Mouse (Mus musculus) gastrocnemius, adult 18-20 months (tissue): ENCODE measurements around the gene Tmem243. TPM values are rescaled to one million over a fixed set of nuclear protein-coding genes. Genes with fewer than 3 reads are reported as not detected.

Experiments
- DNase-seq: peaks from one replicate; pipeline ENCODE4 v3.0.0; 2021; ENCODE audit warnings: low spot score
- long read RNA-seq, 2 experiments: library from polyadenylated mRNA; stranded (forward); transcript quantifications; one replicate each; pipeline ENCODE4 v2.0.0; 2021
- total RNA-seq, 2 experiments: library from RNA; stranded (reverse); gene quantifications; 2 replicates each; pipeline ENCODE4 v1.2.3; 2021

Gene Tmem243
- 10 to 100 TPM in 1 of 2 experiments, 1 to 10 TPM in 1; 9.7 to 11.0 TPM for total RNA-seq
- long read RNA-seq, experiment 1, full-length matches to known transcripts, result 22 of 26 reads
- long read RNA-seq, experiment 1, partial matches to known transcripts, result 2 of 26 reads
- long read RNA-seq, experiment 1, other reads (novel, unspliced or antisense), result 2 of 26 reads
- long read RNA-seq, experiment 2, full-length matches to known transcripts, result 14 of 20 reads
- long read RNA-seq, experiment 2, partial matches to known transcripts, result 2 of 20 reads
- long read RNA-seq, experiment 2, other reads (novel, unspliced or antisense), result 4 of 20 reads

DNA sequence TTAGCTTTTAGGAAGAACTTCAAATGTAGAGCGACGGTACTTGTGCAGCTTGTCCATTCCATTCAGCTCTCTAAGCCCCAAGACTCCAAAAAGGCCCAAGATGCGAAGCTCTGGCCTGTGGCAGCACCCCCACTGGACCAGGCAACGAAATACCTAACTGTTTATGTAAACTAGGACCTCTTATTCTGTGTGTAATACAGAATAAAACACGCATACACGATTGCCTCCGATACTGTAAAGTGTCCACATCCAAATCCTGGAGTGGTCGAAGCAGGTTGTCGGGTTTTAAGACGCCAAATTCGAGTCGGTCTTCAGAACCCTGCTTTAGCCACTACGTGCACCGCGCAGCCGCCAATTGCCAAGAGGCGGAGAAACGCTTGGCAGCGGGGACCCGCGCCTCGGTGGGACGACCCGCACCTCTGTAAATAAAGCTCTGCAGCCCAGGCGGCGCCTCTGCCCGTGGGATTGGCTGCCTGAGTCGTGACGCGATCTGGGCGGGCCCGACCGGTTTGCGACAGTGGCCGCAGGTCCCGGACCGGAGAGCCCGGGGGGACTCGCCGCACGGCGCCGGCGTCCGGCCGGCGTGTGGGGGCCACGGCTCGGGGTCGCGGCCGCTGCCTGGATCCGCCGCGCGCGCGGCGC lies at the start of gene Tmem243:
Gene Tmem243 (plus strand): TSS at position 462 of the 642 bp plus-strand sequence.
- peak; percentile 93 for DNase-seq

DNA sequence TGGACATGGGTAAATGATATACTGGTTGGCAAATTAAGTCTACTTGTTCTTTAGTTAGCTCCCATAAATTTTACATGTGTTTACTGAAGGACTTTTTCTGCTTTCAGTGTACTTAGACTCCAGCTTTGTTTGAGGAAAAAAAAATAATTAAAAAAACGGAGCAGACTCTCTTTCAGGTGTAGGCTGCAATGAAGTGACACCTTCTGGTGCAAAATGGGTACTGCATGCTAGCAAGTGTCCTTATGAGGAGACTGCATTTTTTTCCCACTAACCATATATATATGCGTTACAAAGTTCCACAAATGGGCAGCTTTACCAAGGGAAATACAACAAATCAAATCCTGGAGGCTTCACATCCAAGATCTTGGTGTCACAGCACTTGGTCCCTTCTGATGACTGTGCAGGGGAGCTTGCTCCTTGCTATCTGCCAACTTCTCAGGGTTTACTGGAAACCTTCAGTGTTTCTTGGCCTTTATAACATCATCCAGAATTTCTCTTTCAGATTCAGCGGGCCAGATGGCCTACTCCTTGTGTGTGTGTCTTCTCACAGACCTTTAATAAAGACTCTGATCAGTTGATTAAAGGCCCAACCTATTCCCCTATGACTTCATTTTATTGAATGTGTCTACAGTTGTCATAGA lies 44.3 kb upstream of the Tmem243 start:
- peak; percentile 67 for DNase-seq

DNA sequence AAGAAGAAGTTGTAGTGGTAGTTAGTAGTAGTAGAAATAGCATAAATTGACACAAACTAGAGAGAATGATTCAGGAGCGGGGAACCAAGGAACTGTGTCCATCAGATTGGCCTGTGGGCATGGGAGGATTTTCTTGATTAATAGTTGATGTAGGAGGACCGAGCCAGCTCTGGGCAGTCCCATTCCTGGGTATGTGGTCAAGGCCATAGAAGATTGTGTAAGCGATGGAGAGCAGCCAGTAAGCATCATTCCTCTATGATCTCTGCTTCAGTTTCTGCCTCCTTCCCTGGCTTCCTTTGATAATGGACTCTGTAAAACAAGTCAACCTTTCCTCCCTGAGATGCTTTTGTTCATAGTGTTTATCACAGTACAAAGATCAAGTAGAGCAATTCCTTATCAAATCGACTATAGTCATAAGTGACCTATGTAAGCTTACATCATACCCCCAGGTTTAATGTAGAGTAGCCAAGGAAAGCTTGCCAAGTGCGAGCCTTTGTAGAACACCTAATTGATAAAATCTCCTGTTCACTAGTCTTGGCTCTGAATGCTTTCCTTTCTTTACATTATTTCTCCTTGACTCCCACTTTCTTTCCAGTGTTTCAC lies 43.1 kb upstream of the Tmem243 start:
- no peak for DNase-seq

DNA sequence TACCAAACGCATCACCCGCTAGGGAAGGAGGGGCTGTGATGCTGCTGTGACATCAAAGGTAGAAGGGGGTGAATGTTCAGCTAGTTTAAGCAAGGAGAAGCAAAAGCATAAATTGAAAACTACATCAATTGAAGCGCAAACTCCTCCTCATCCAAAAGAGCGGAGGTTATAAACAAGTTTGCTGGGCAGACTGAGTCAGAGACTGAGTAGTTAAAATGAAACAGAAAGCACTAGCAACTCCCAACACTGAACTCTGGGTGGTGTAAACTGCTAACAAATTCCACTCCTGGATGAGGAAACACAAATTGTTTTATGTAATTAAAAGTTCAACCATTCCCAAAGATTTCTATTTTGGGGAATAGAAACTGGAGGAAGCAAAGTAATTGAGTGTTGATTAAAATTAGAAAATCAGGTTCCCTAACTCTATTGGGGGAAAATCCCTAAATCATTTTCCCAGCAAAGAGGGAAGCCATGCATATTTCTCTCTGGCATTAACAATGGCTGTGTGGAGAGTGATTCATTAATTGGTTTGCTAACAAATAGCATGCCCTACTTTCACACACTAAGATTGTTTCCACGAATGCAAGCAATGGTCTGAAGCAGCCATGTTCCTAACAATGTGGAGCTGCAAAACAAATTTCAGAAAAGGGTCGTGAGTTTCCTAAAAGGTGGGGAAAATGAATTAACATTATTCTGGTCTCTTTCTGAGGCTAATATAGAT lies 41.0 kb upstream of the Tmem243 start:
- no peak for DNase-seq

DNA sequence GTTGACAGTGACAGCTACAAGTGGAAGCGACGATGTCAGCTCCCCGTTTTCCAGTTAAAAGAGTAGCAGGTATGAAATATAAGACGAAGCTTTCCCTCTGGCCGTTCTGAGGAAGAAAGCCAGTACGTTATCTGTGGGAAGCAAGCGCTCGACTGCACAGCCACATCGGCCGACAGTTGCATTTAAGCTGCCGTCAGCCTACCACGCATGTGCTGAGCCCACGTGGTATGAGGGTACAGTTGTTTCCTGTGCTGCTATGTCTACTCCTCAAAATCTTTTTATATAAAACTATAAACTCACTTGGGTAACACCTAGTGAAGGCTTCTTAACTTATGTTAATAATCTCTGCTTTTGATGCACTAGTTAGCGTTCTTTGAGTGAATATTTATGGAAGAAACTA lies 40.2 kb upstream of the Tmem243 start:
- DNase-seq, result no peak

DNA sequence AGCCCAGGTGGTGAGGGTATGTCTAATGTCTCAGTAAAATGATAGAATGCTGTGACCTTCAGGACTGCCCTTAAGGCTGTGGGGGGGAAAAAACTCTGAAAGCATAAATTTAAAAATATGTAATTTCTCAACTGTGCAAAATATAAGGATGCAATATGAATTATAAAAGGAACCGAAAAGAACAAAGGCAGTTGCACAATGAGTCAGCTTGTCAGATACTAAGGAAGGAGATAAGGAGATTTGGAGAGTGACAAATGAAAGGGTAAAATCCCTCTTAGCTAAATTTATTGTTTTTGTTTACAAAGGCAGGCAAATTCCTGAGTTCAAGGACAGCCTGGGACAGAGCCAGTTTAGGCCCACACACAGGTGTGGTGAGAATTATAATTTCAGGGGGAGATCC lies 36.3 kb upstream of the Tmem243 start:
- DNase-seq, result no peak

DNA sequence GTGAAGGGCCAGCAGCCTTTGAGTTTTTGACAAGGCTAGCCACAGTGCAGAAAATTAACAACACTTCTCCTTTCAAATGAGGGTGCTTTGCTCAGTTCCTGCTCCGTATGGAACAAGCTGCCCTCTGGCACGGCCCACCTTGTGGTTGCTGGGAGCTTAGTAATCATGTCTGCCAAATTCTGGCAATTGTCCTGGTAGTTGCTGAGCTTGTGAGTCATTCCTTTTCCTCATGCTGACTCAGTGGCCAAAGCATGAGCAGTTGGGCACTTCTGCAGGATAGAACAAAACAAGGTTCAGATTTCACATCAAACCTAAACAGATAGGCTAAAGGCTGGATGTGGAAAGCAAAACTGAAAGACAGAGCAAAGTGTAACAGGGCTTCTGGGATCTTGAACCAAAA lies 31.6 kb upstream of the Tmem243 start:
- DNase-seq, result peak; percentile 47

DNA sequence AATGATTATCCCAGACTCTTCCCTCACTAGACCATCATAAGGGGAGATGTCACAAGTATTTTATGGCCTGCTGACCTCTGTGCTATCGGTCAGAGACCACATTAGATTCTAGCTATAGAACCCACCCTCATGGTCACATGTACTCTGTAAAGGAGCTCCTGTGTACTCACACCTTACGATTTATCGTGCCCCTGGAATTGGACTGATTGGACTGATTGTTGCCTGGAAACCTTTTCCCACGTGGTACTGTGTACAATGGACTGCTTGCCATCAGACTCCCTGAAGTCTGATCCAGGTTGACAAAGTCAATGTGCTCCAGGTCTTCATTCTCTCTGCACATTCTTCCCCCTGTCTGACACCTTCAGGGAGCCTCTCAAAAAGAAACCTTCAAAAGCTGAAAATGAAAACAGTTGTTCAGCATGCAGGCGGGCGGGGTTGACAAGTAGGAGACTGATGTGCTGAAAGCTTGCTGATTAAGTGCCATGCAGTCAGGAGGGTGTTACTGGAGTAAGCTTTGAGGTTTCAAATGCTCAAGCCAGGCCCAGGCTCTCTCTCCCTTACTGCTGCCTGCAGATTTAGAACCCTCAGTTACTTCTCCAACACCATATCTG lies 30.8 kb upstream of the Tmem243 start:
- DNase-seq, result no peak

DNA sequence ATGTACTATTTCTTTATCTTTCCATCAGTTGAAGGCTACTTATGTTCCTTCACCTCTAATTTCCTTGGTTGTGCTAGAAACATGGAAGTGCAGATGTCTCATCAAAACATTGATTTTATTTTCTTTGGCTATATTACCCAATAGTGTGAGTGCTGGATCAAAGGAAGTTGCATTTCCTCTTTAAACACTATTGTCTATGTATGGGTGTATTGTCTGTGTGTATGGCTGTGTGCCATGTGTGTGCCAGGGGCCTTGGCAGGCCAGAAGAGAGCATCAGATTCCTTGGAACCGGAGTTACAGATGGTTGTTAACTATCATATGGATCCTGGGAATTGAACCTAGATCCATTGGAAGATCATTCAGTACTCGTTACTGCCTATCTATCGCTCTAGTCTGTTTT lies 29.1 kb upstream of the Tmem243 start:
- DNase-seq, result no peak

DNA sequence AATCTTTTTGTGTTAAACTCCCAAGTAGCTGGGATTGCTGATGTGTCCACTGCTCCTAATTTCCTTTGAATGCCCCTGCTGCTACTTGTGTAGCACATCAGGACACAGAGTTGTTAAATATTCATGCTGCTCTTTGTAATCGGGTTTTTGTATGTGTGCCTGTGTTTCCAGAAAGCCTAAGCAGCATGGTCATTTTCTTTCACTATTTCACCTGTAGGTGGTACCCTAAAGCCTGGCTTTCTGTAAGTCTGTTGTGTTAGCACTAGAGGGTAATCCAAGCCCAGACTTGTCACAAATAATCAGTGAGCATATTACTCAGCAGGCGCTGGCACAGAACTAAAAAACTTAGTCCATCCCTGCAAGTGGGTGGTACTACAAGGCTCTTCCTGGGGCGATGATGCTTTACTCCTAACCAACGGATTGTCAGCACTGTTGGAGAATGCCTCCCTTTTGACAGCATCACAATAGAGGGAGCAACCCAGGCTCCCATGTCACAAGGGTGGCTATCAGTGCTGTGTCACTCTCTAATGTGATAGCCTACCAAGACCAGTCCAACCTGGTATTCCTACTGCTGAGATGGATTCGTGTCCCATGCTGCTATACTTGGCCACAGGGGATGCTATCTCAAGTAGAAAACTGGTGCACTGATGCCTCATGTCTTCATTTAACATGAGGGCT lies 27.2 kb upstream of the Tmem243 start:
- no peak for DNase-seq

DNA sequence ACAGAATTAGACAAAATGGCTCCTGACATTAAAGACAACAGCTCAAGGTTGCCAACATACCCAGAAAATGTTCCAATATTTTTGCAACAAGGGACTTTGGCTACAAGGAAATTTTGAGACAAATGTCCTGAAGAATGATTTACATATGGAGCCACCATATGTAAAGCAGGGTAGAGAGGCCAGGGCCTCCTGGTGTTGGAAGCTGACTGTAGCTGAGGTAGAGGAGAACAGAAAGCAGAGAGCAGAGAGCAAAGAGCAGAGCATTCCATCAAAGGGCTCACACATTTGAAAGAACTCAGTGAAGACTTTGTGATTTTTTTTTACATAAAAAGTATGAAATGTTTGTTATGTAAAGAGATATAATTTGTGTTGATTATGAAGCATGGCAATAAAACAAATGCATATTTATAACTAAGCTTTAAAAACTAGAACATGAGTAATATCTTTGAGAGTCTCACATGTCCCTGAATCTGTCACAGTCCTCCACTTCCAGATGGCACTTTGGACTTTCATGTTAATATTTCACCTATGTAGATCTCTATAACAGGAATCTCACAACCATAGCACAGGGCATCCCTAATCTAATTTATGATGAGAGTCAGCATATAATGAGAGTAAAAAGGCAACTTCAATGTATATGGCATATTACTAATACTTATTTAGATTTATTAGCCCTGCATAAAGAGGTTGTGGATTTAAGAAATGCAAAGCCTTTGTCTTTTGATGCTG lies 20.5 kb upstream of the Tmem243 start:
- no peak for DNase-seq

DNA sequence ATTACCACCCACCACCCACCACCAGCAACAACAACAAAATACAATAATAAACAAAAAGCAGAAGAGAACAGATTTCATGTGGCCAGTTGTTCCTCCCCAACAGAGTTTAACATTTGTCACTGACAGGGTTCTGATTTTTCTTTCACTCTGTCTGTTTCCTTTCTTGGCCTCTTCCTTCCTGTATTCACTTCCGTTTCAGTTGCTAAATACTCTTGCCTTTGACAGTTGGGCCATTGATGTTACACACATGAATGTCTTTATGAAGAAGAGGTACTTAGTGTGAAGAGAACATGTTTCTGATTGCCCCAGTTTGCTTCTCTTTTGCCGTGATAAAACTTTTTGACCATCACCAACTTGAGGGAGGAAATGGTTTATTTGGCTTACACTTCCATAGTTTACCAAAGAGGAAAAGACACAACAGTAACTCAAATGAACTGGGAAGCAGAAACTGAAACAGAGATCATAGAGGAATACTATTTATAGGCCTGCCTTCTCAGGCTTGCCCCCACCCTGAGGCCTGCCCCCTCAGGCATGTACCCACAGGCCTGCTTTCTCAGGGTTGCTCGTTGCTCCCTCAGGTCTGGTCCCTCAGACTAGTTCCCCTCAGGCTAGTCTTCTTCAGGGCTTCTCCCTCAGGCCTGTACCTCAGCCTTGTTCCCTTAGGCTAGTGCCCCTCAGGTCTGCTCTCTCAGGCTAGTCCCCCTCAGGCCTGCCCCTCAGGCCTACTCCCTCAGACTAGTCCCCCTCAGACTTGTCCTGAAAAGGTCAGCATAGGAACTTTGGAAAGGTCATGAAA lies 13.3 kb upstream of the Tmem243 start:
- no peak for DNase-seq

DNA sequence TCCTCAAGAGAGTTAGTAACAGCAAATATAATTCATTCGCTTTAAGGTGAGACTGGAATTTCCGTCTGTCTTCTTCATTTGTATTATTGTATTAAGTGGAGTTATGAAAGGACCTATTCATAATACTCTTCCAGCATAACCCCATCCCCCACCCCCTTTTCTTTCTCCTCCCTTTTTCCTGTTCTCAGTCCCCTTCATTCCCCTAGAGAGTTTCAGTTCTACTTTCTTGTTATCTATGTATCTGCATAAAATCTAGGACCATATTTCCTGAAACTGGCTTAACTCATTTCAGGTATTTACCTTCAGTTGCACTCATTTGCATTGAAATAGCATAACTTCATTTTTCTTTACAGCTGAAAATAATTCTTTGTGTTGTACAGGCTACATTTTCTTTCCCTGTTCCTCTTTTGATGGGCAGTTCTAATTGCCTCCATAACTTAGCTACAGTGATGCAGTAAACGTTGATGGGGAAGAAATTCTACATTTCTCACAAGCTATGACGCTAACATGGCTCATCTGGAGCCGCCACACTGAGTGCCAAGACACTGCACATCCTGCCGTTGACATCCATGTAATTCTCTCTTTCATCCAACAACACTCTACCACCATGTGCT lies 9.9 kb upstream of the Tmem243 start:
- DNase-seq, result no peak

DNA sequence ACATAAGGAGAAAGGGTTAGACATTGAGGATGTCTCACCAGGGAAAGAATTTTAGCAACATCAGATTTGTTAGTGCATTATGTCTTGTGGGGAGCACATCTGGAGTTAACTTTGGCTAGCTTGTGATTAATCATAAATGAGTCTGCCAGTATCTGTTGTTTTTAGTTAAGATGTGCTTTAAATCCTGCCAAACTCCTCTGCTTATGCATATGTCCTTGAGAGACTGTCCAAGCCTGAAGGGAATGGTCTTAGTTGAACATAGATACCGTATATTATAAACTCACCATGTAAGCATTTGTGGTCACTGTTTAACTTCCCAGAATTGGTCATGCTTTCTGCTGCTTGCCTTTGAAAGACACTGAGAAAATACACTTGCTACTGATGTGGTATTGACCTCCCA lies 7.8 kb upstream of the Tmem243 start:
- no peak for DNase-seq

DNA sequence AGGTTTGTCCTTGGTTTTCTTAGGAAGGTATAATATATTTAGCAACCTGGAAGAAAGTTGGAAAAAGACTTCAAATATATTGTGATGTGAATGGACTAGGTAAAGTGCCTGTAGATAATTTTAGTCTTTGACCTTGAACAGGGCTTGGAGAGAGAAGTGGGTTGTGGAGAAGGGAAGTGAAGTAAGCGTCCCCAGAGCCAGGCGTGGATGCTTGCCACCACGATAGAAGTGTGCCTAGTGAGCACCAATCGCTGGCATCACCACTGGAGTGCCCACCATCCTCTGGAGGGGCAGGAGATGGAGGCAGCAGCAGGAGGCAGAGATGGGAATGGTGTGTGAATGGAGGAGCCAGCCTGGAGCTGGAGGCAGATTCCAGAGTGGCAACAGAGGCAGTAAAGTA lies 7.0 kb upstream of the Tmem243 start:
- DNase-seq, result no peak

DNA sequence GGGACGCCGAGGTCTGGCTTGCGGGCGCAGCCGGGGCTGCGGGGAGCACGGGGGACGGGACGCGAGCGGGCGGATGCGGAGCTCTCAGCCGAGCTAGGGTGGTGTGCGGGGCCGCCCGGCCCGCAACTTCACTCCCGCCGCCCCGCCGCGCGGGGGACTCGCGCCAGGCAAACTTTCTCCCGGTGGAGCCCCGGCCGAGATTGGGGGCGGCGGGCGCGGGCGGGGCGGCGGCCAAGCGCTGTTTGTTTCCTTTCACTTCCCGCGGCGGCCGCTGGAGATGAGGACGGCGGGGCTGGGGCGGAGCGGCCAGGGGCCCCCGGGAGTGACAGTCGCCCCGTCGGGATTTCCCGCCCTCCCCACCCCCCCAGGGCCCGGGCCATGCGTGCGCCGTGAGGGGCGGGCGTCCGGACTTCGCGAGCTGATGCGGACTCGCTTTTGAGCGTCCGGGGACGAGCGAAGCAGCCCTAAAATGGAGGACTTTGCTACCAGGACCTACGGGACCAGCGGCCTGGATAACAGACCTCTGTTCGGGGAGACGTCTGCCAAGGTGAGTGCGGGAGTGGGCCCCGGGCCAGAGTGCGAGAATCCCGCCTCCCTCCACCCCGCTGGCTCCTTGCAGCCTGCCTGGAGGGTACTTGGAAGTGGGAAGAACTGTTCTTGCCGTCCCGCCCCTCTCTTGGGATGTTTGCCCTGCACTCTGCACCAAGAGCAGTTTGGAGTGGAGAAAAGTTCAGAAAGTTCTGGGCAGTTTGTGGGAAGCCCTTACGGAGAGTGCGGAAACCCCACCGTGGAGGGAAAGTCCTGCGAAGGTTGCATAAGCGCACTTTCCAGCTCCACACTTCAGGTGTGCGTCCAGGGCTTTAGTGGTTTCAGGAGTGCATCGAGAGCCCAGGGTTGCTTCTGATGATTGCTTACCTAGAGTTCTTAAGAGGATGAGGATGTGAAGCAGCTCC lies 657 bp downstream of the Tmem243 start:
- peak; percentile 36 for DNase-seq

DNA sequence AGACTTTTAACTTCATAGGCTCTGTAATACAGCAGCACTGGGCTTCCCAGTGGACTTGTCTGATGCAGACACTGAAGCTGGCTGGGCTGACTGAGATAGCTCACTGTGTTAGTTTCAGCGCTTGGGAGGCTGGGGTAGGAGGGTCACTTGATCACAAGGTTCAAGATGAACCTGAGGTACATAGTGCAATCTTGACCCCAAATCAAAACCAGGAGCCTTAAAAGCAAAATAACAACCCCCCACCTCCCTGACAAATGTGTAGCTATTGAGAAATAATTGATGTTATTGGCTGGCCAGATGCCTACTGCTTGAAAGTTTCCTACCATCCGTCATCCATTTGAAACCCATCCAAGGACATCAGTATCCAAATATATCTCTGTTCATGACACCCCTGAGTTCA lies 2.2 kb downstream of the Tmem243 start:
- no peak for DNase-seq

DNA sequence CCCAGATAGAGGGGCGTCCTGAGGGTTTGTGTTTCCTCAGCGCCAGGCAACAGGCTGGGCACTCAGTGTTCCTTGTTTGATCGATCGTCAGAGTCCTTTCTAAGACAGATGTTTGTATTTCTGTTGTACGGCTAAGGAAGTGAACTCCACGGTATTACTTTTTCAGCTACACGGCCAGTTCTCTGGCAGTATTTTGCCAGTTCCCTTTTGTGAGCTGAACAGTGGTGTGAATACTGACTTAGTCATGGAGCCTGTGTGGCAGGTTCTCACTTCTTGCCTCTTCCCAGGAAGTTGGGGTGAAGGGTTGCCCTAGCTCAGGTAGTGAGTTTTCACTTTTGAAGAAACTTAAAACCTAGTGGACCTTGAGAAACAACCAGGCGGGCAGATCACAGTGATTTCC lies 3.5 kb downstream of the Tmem243 start:
- DNase-seq, result no peak
